Mouse (Mus musculus) heart, embryonic 15.5 days (tissue): ENCODE results near the gene Nbas. TPM values are rescaled to one million over a fixed set of nuclear protein-coding genes. Genes with fewer than 3 reads are reported as not detected.

Experiments used
- ATAC-seq: fragments of 200-750 bp; cut with Nextera tagmentation; replicated peaks from 2 replicates; pipeline ENCODE4 v1.8.0; 2017; ENCODE audit warnings: low read depth, moderate TSS enrichment; ENCODE audit not compliant: insufficient number of reproducible peaks, insufficient read depth, low FRiP score
- H3K27ac ChIP-seq: fragments of 300-500 bp; sonication (generic); 2 replicates; pipeline ENCODE4 v1.5.1; 2015; ENCODE audit warnings: mild to moderate bottlenecking, inconsistent platforms
- H3K27me3 ChIP-seq: fragments of 300-500 bp; sonication (generic); 2 replicates; pipeline ENCODE4 v1.6.1; 2015; ENCODE audit warnings: inconsistent platforms
- H3K36me3 ChIP-seq: fragments of 300-500 bp; sonication (generic); 2 replicates; pipeline ENCODE4 v1.6.1; 2015; ENCODE audit warnings: mild to moderate bottlenecking, inconsistent platforms
- H3K4me1 ChIP-seq: fragments of 300-500 bp; sonication (generic); replicated peaks from 2 replicates; pipeline ENCODE4 v1.6.1; 2015; ENCODE audit warnings: inconsistent platforms
- H3K4me2 ChIP-seq: fragments of 300-500 bp; sonication (generic); 2 replicates; pipeline ENCODE4 v1.6.1; 2015; ENCODE audit warnings: inconsistent platforms, mild to moderate bottlenecking, moderate library complexity
- H3K4me3 ChIP-seq: fragments of 300-500 bp; sonication (generic); 2 replicates; pipeline ENCODE4 v1.5.1; 2015; ENCODE audit warnings: mild to moderate bottlenecking, inconsistent platforms
- H3K9ac ChIP-seq: fragments of 300-500 bp; sonication (generic); 2 replicates; pipeline ENCODE4 v1.6.1; 2015; ENCODE audit warnings: mild to moderate bottlenecking, inconsistent platforms
- H3K9me3 ChIP-seq: fragments of 300-500 bp; sonication (generic); replicated peaks from 2 replicates; pipeline ENCODE4 v1.6.1; 2016; ENCODE audit warnings: inconsistent platforms
- WGBS: fragments of 180-500 bp; shearing (Covaris S2); methylation state at CpG from one replicate; pipeline ENCODE4 v1.1.7; 2015; ENCODE audit warnings: mixed read lengths; 5-methylcytosine and 5-hydroxymethylcytosine counted together
- polyA plus RNA-seq: library from polyadenylated mRNA; unstranded; fragments of >200 nt; fragmentation: Nextera tagmentation; extraction: Ambion mirVana; gene quantifications from 2 replicates; pipeline ENCODE4 v1.2.1, GENCODE M21; 2015

The Nbas gene
- polyA plus RNA-seq, 1 experiment from 2014 or later, result 5.7 TPM

- Histone ChIP-seq H3K27ac (no peak overlapping the region), H3K4me3 (no peak overlapping the region), H3K9ac (no peak overlapping the region), H3K4me1 (no peaks in the 10 kb centered on the region), H3K4me2 (no peak overlapping the region), H3K27me3 (no peaks in the 10 kb centered on the region), H3K9me3 (no peaks in the 10 kb centered on the region), H3K36me3 (no peaks in the 10 kb centered on the region)
- no peak for ATAC-seq
- 78% methylated on average over 4 of the region's 4 CpGs for WGBS
These were observed 318.7 kb downstream of the Nbas start for GRCm38 (mm10) chr12:13587675-13588074.

GRCm38 (mm10) chr12:13589021-13589420 is 320.1 kb downstream of the Nbas start:
- 88% methylated on average over 5 of the region's 5 CpGs for WGBS
- Histone ChIP-seq H3K9me3 (no peaks in the 10 kb centered on the region), H3K27ac (no peak overlapping the region), H3K4me3 (no peak overlapping the region), H3K36me3 (no peaks in the 10 kb centered on the region), H3K4me2 (no peak overlapping the region), H3K27me3 (no peaks in the 10 kb centered on the region), H3K4me1 (no peaks in the 10 kb centered on the region), H3K9ac (no peak overlapping the region)
- no peak for ATAC-seq

GRCm38 (mm10) chr12:13594746-13595469 is 326.0 kb downstream of the Nbas start:
- Histone ChIP-seq H3K4me1 (no peaks in the 10 kb centered on the region), H3K36me3 (no peaks in the 10 kb centered on the region), H3K27ac (no peak overlapping the region), H3K9ac (no peak overlapping the region), H3K27me3 (no peaks in the 10 kb centered on the region), H3K9me3 (no peaks in the 10 kb centered on the region), H3K4me3 (no peak overlapping the region), H3K4me2 (no peak overlapping the region)
- WGBS, result 66% methylated on average over 9 of the region's 9 CpGs
- ATAC-seq, result no peak

DNA sequence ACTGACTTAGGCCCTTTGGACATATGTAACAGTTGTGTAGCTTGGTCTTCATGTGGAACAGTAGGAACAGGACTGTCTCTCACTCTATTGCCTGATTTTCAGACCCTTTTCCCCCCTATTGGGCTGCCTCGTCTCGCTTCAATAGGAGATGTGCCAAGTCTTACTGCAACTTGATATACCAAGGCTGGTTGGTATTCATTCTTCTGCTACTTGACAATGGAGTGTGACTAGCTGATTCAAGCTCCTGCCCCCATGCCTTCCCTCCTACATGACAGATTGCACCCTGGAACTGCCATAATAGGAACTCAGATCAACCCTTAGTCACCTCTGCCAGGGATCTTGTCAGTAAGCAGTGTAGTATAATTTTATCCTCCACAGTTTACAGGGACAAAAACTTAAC is 328.1 kb downstream of the Nbas start:
- Histone ChIP-seq H3K4me3 (no peak overlapping the region), H3K4me2 (no peak overlapping the region), H3K27me3 (no peaks in the 10 kb centered on the region), H3K9ac (no peak overlapping the region), H3K36me3 (no peaks in the 10 kb centered on the region), H3K9me3 (no peaks in the 10 kb centered on the region), H3K27ac (no peak overlapping the region), H3K4me1 (no peaks in the 10 kb centered on the region)
- ATAC-seq, result no peak
- WGBS, result 70% methylated on average over 2 of the region's 2 CpGs

DNA sequence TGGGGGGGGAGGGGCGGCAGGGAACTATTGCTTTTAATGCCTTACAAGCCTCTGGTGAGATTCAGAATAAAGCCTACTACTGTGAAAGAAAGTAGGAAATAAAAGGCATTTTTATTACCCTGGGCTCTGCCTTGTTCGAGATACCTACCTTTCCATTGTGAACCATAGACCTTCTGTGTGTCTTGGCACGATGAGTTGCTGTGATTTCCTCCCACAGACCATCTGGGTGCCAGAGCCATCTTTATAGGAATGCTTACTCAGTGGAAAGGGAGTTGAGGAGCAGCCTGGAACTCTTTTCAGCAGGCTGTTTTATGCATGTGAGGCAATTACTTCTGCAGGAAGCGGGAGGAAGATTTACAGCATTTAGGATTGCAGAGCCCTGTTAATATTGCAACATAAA is 329.6 kb downstream of the Nbas start:
- 49% methylated on average over 4 of the region's 4 CpGs for WGBS
- no peak for ATAC-seq
- no peak overlapping the region for H3K4me2 ChIP-seq
- H3K4me3 ChIP-seq, result no peak overlapping the region
- H3K27ac ChIP-seq, result no peak overlapping the region
- H3K4me1 ChIP-seq, result no peaks in the 10 kb centered on the region
- no peaks in the 10 kb centered on the region for H3K9me3 ChIP-seq
- no peak overlapping the region for H3K9ac ChIP-seq
- H3K36me3 ChIP-seq, result no peaks in the 10 kb centered on the region
- H3K27me3 ChIP-seq, result no peaks in the 10 kb centered on the region

DNA sequence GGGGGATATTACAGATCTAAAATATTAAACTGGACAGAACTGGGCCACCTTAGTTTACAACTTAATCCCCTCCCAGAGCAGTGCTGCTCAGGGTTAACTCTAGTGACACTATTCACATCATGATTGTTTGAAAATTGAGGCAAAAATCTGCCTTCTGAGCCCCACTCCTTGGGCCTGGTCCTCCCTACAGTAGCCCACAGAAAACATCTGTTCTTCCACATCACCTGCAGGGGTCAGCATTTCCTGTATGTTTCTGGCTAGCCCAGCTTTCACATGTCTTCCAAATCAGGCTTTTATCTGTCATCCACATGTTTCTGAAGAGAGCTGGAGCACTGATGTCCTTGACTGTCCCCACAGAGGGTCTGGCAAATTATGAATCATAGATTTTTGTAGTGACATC is 333.5 kb downstream of the Nbas start:
- no peak overlapping the region for H3K4me3 ChIP-seq

GRCm38 (mm10) chr12:13607021-13607420 is 338.1 kb downstream of the Nbas start:
- Histone ChIP-seq H3K27ac (no peak overlapping the region), H3K4me3 (no peak overlapping the region), H3K4me2 (no peak overlapping the region), H3K4me1 (no peaks in the 10 kb centered on the region), H3K27me3 (no peaks in the 10 kb centered on the region), H3K36me3 (no peaks in the 10 kb centered on the region), H3K9me3 (no peaks in the 10 kb centered on the region), H3K9ac (no peak overlapping the region)
- 78% methylated on average over 2 of the region's 2 CpGs for WGBS
- ATAC-seq, result no peak

More for the DNA sequence above, 333.5 kb downstream of the Nbas start:
- Histone ChIP-seq H3K36me3 (no peaks in the 10 kb centered on the region), H3K4me1 (no peaks in the 10 kb centered on the region), H3K9ac (no peak overlapping the region), H3K9me3 (no peaks in the 10 kb centered on the region), H3K4me2 (no peak overlapping the region), H3K27ac (no peak overlapping the region), H3K27me3 (no peaks in the 10 kb centered on the region)
- no peak for ATAC-seq

DNA sequence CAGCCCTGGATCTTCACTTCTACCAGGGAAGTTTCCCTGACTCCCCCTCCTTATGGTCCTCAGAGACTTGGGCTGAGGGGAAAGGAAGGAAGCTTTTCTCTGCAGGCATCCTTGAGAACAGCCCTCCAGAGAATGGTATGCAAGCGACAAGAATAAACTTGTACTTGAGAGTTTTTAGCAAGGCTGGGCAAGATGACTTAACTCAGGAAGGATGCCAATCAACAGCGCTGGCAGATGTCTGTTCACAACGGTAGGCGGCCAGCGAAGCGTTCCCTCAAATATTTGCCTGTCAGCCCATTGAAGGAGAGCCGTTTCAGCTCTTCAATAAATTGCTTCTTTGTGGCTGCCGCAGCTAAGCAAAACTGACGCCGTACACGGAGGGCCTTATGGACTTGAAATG is 340.1 kb downstream of the Nbas start:
- 69% methylated on average over 11 of the region's 11 CpGs for WGBS
- H3K4me2 ChIP-seq, result no peak overlapping the region

GRCm38 (mm10) chr12:13613041-13613440 is 344.1 kb downstream of the Nbas start:
- H3K36me3 ChIP-seq, result no peaks in the 10 kb centered on the region
- H3K9ac ChIP-seq, result no peak overlapping the region
- 22% methylated on average over 2 of the region's 2 CpGs for WGBS
- H3K4me2 ChIP-seq, result no peak overlapping the region
- H3K4me3 ChIP-seq, result no peak overlapping the region
- no peak overlapping the region for H3K27ac ChIP-seq
- H3K4me1 ChIP-seq, result no peaks in the 10 kb centered on the region
- no peaks in the 10 kb centered on the region for H3K9me3 ChIP-seq
- no peaks in the 10 kb centered on the region for H3K27me3 ChIP-seq
- ATAC-seq, result no peak

More for the DNA sequence above, 340.1 kb downstream of the Nbas start:
- Histone ChIP-seq H3K9me3 (no peaks in the 10 kb centered on the region), H3K4me3 (no peak overlapping the region), H3K9ac (no peak overlapping the region), H3K27ac (no peak overlapping the region), H3K36me3 (no peaks in the 10 kb centered on the region), H3K27me3 (no peaks in the 10 kb centered on the region), H3K4me1 (no peaks in the 10 kb centered on the region)
- ATAC-seq, result no peak

- H3K9me3 ChIP-seq, result no peaks in the 10 kb centered on the region
- no peak overlapping the region for H3K4me3 ChIP-seq
- H3K27ac ChIP-seq, result no peak overlapping the region
- no peak for ATAC-seq
- H3K9ac ChIP-seq, result no peak overlapping the region
- no peaks in the 10 kb centered on the region for H3K36me3 ChIP-seq
- no peaks in the 10 kb centered on the region for H3K27me3 ChIP-seq
- 82% methylated on average over 7 of the region's 7 CpGs for WGBS
- no peak overlapping the region for H3K4me2 ChIP-seq
- H3K4me1 ChIP-seq, result no peaks in the 10 kb centered on the region
These were observed 346.7 kb downstream of the Nbas start for GRCm38 (mm10) chr12:13615661-13616060.

- 79% methylated on average over 15 of the region's 15 CpGs for WGBS
These were observed 353.4 kb downstream of the Nbas start for GRCm38 (mm10) chr12:13622150-13622822.

More at GRCm38 (mm10) chr12:13622150-13622822, 353.4 kb downstream of the Nbas start:
- no peak for ATAC-seq
- Histone ChIP-seq H3K4me3 (no peak overlapping the region), H3K9me3 (no peaks in the 10 kb centered on the region), H3K27ac (no peak overlapping the region), H3K27me3 (no peaks in the 10 kb centered on the region), H3K4me2 (no peak overlapping the region), H3K9ac (no peak overlapping the region), H3K36me3 (no peaks in the 10 kb centered on the region), H3K4me1 (no peaks in the 10 kb centered on the region)
